Mouse (Mus musculus) gastrocnemius, postnatal 10 days (tissue): ENCODE data around the gene Pgap3. TPM values are rescaled to one million over a fixed set of nuclear protein-coding genes. Genes with fewer than 3 reads are reported as not detected.
"Not testable (repeated sequence)": the region's sequence is repeated elsewhere in the genome, so short reads cannot be mapped to it uniquely, and the experiment has no call there.

ENCODE experiments used
- DNase-seq: peaks from one replicate; pipeline ENCODE4 v3.0.0; 2021; ENCODE audit warnings: mixed read lengths
- total RNA-seq, 2 experiments: library from RNA; stranded (reverse); gene quantifications; 2 replicates each; pipeline ENCODE4 v1.2.3; 2021

Pgap3 gene
- total RNA-seq, 2 experiments from 2014 or later: 3.2 to 3.5 TPM

GRCm38 (mm10) chr11:98412273-98412796 is 12.0 kb upstream of the Pgap3 start, which contains the start of gene Erbb2:
TSS of gene Erbb2 (plus strand) at chr11:98412470.
- DNase-seq: peak; percentile 66

GRCm38 (mm10) chr11:98409341-98409822 is 9.1 kb upstream of the Pgap3 start:
- DNase-seq: no peak

- no peak for DNase-seq
Observed at GRCm38 (mm10) chr11:98408872-98409271, 8.6 kb upstream of the Pgap3 start.

- no peak for DNase-seq
Observed at GRCm38 (mm10) chr11:98406621-98407020, 6.3 kb upstream of the Pgap3 start.

GRCm38 (mm10) chr11:98400816-98401215 is 526 bp upstream of the Pgap3 start:
- no peak for DNase-seq

GRCm38 (mm10) chr11:98397946-98398345 is 2.3 kb downstream of the Pgap3 start:
- no peak for DNase-seq

GRCm38 (mm10) chr11:98395041-98395440 is 5.2 kb downstream of the Pgap3 start:
- peak; percentile 28 for DNase-seq

- peak; percentile 21 for DNase-seq
Observed at GRCm38 (mm10) chr11:98394301-98394700, 6.0 kb downstream of the Pgap3 start.

GRCm38 (mm10) chr11:98393317-98393716 is 7.0 kb downstream of the Pgap3 start:
- peak; percentile 35 for DNase-seq

GRCm38 (mm10) chr11:98392645-98393044 is 7.6 kb downstream of the Pgap3 start:
- no peak for DNase-seq

GRCm38 (mm10) chr11:98392034-98392433 is 8.3 kb downstream of the Pgap3 start:
- no peak for DNase-seq

GRCm38 (mm10) chr11:98390141-98390540 is 10.1 kb downstream of the Pgap3 start:
- no peak for DNase-seq

- peak; percentile 49 for DNase-seq
Observed at GRCm38 (mm10) chr11:98389221-98389780, 11.0 kb downstream of the Pgap3 start.

GRCm38 (mm10) chr11:98388282-98388681 is 12.0 kb downstream of the Pgap3 start:
- DNase-seq: no peak

- DNase-seq: peak; percentile 10
Observed at GRCm38 (mm10) chr11:98387056-98387577, 13.2 kb downstream of the Pgap3 start.

GRCm38 (mm10) chr11:98386596-98386995 is 13.7 kb downstream of the Pgap3 start:
- peak; percentile 9 for DNase-seq

- peak; percentile 7 for DNase-seq
Observed at GRCm38 (mm10) chr11:98385638-98386585, 14.4 kb downstream of the Pgap3 start, which contains the start of gene Pnmt. TSS of gene Pnmt (plus strand) at chr11:98386450.

- peak; percentile 71 for DNase-seq
Observed at GRCm38 (mm10) chr11:98384721-98385637, 15.3 kb downstream of the Pgap3 start.

- peak; percentile 22 for DNase-seq
Observed at GRCm38 (mm10) chr11:98384216-98384615, 16.1 kb downstream of the Pgap3 start.

GRCm38 (mm10) chr11:98383261-98384030 is 16.8 kb downstream of the Pgap3 start, which contains the start of gene Tcap:
TSS of gene Tcap (plus strand) at chr11:98383811.
- DNase-seq: peak; percentile 37

- not testable (repeated sequence) for DNase-seq
Observed at GRCm38 (mm10) chr11:98382405-98382804, 17.9 kb downstream of the Pgap3 start.
